Comparison of ENCODE assay signal across 9 mouse cellular contexts in the genomic region with DNA sequence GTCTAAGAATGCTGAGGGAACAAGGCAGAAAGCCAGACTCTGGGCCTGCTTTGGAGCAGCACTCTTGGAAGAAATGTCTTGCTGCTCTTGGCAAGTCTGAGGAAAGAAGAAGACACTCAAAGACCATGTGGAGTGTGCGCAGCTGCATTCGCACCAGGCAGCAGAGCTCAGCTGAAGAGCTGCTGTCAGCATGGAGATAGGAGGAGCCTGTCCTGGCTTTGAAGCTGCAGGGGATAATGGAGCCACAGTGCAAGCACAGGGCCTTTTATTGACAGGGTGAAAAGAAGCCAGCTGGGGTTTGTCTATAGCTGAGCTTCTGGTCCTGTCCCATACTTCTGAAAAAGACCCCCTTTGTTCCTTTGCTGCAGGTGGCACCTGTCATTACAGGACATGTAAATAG.
DNase-seq lines count a peak whose midpoint lies in the region; ATAC-seq and TF ChIP-seq lines count a peak whose summit lies in the region.
"Had no signal": no experiment of that assay in that cellular context is flagged by ENCODE, and none has a peak within 500 bp of the region (broad histone marks: within the 10 kb centered on the region; RNA-seq: fewer than 3 reads in every experiment).

No protein-coding gene starts in this region.

- no peak overlapping the region for H3K4me3 ChIP-seq in kidney, embryonic 14.5 days (ENCODE audit: low read length)
- H3K4me3 ChIP-seq in embryonic facial prominence, embryonic 11.5 days (ENCODE audit: low read depth, low read length) = no peak overlapping the region
- H3K4me3 ChIP-seq in hindbrain, embryonic 12.5 days = no peak overlapping the region
- no peak overlapping the region for H3K4me3 ChIP-seq in midbrain, postnatal 0 days (ENCODE audit: low read depth, low read length)
- H3K4me3 ChIP-seq: limb, embryonic 15.5 days had no signal

- H3K27me3 ChIP-seq in kidney, embryonic 14.5 days (ENCODE audit: control insufficient read depth, insufficient read depth, low read length) = no peaks in the 10 kb centered on the region
- no peaks in the 10 kb centered on the region for H3K27me3 ChIP-seq in embryonic facial prominence, embryonic 11.5 days (ENCODE audit: control insufficient read depth, insufficient read depth, low read length)
- no peaks in the 10 kb centered on the region for H3K27me3 ChIP-seq in hindbrain, embryonic 12.5 days
- H3K27me3 ChIP-seq in midbrain, postnatal 0 days (ENCODE audit: insufficient read depth, low read length) = no peaks in the 10 kb centered on the region
- H3K27me3 ChIP-seq: limb, embryonic 15.5 days had no signal

- no peaks in the 10 kb centered on the region for H3K4me1 ChIP-seq in kidney, embryonic 14.5 days (ENCODE audit: control insufficient read depth, insufficient read depth, low read length)
- H3K4me1 ChIP-seq in embryonic facial prominence, embryonic 11.5 days (ENCODE audit: control insufficient read depth, insufficient read depth, low read length) = no peaks in the 10 kb centered on the region
- peaks cover 12% of the 10 kb centered on the region for H3K4me1 ChIP-seq in hindbrain, embryonic 12.5 days
- H3K4me1 ChIP-seq in midbrain, postnatal 0 days (ENCODE audit: insufficient read depth, low read length) = peaks cover 4% of the 10 kb centered on the region; the same call in 1 of the 2 replicates

- no peaks in the 10 kb centered on the region for H3K9me3 ChIP-seq in kidney, embryonic 14.5 days (ENCODE audit: control insufficient read depth, low read length)
- H3K9me3 ChIP-seq in embryonic facial prominence, embryonic 11.5 days (replicated peaks; ENCODE audit: control insufficient read depth, low read length) = no peaks in the 10 kb centered on the region
- H3K9me3 ChIP-seq in hindbrain, embryonic 12.5 days (replicated peaks) = no peaks in the 10 kb centered on the region
- H3K9me3 ChIP-seq in midbrain, postnatal 0 days (ENCODE audit: low read length) = no peaks in the 10 kb centered on the region
- H3K9me3 ChIP-seq: limb, embryonic 15.5 days had no signal

- TF ChIP-seq CTCF in midbrain, postnatal 0 days (IDR thresholded peaks at IDR 0.05) = no peak

- H3K36me3 ChIP-seq in kidney, embryonic 14.5 days (ENCODE audit: control insufficient read depth, insufficient read depth, low read length) = no peaks in the 10 kb centered on the region
- no peaks in the 10 kb centered on the region for H3K36me3 ChIP-seq in embryonic facial prominence, embryonic 11.5 days (replicated peaks; ENCODE audit: control insufficient read depth, insufficient read depth, low read depth, low read length)
- no peaks in the 10 kb centered on the region for H3K36me3 ChIP-seq in hindbrain, embryonic 12.5 days
- no peaks in the 10 kb centered on the region for H3K36me3 ChIP-seq in midbrain, postnatal 0 days (ENCODE audit: insufficient read depth, low read length)
- H3K36me3 ChIP-seq: limb, embryonic 15.5 days had no signal

- H3K9ac ChIP-seq in kidney, embryonic 14.5 days (ENCODE audit: low read depth, low read length) = no peak overlapping the region
- H3K9ac ChIP-seq in embryonic facial prominence, embryonic 11.5 days (replicated peaks; ENCODE audit: low read length) = 0 out of 2 replicates have a peak overlapping the region, but pooled peaks have one; percentile 18
- no peak overlapping the region for H3K9ac ChIP-seq in hindbrain, embryonic 12.5 days
- 0 out of 2 replicates have a peak overlapping the region, but pooled peaks have one; percentile 13 for H3K9ac ChIP-seq in midbrain, postnatal 0 days (replicated peaks; ENCODE audit: low read length, poor library complexity, severe bottlenecking)
- H3K9ac ChIP-seq: limb, embryonic 15.5 days had no signal

- ATAC-seq in kidney, embryonic 14.5 days (ENCODE audit: low FRiP score, low TSS enrichment) = 0 out of 2 replicates have a peak, but pooled peaks have one; percentile 46
- peak; percentile 88 for ATAC-seq in embryonic facial prominence, embryonic 11.5 days (replicated peaks; ENCODE audit: insufficient number of reproducible peaks, low FRiP score, low TSS enrichment, low read depth)
- peak; percentile 90 for ATAC-seq in hindbrain, embryonic 12.5 days (ENCODE audit: low FRiP score)
- ATAC-seq in midbrain, postnatal 0 days (ENCODE audit: low FRiP score) = peak; percentile 56
- ATAC-seq in granulocyte monocyte progenitor cell, adult 5-6 weeks (replicated peaks; ENCODE audit: poor library complexity, severe bottlenecking) = no peak

- no peak for DNase-seq in kidney, postnatal 36 days
- DNase-seq in embryonic facial prominence, embryonic 11.5 days (ENCODE audit: low spot score) = peak; percentile 25
- DNase-seq in midbrain, postnatal 0 days (ENCODE audit: low spot score) = peak; percentile 68
- no peak for DNase-seq in thymus, postnatal 14 days
- DNase-seq in kidney, adult 9 months = no peak

- no peak overlapping the region for H3K27ac ChIP-seq in kidney, embryonic 14.5 days (ENCODE audit: low read depth, low read length)
- no peak overlapping the region; the same call in 1 of the 2 replicates for H3K27ac ChIP-seq in embryonic facial prominence, embryonic 11.5 days (replicated peaks; ENCODE audit: low read depth, low read length)
- H3K27ac ChIP-seq in hindbrain, embryonic 12.5 days = peak overlapping the region; percentile 52
- no peak overlapping the region for H3K27ac ChIP-seq in midbrain, postnatal 0 days (ENCODE audit: low read depth, low read length)
- H3K27ac ChIP-seq: limb, embryonic 15.5 days had no signal

- H3K4me2 ChIP-seq in kidney, embryonic 14.5 days (replicated peaks; ENCODE audit: low read depth, low read length) = no peak overlapping the region
- no peak overlapping the region for H3K4me2 ChIP-seq in embryonic facial prominence, embryonic 11.5 days (ENCODE audit: low read depth, low read length)
- no peak overlapping the region for H3K4me2 ChIP-seq in hindbrain, embryonic 12.5 days (replicated peaks)
- no peak overlapping the region for H3K4me2 ChIP-seq in midbrain, postnatal 0 days (ENCODE audit: low read depth, low read length, poor library complexity, severe bottlenecking)
- H3K4me2 ChIP-seq: limb, embryonic 15.5 days had no signal

- 29% methylated on average over 2 of the region's 2 CpGs for WGBS in kidney, embryonic 14.5 days
- WGBS in embryonic facial prominence, embryonic 11.5 days = 33% methylated on average over 2 of the region's 2 CpGs
- WGBS in hindbrain, embryonic 12.5 days = 5% methylated on average over 2 of the region's 2 CpGs
- WGBS in midbrain, postnatal 0 days = 15% methylated on average over 2 of the region's 2 CpGs

Comparison
In these comparisons a context has a peak if more than half of its experiments do, and no peak if none do; other contexts are left out.
1. H3K9ac ChIP-seq: peak in embryonic facial prominence, embryonic 11.5 days (single experiment) and midbrain, postnatal 0 days (single experiment); none in kidney, embryonic 14.5 days (single experiment) and hindbrain, embryonic 12.5 days (single experiment).
2. DNase-seq: peak in embryonic facial prominence, embryonic 11.5 days (single experiment) and midbrain, postnatal 0 days (single experiment); none in kidney, postnatal 36 days (0 of 2), thymus, postnatal 14 days (single experiment) and kidney, adult 9 months (single experiment).